Mouse (Mus musculus) cerebellum, postnatal 4 days (tissue): ENCODE data around the gene Rpl3l.
A peak's percentile ranks its signal among the peaks of the same experiment; 100 is the strongest.

Experiments used
- DNase-seq, 2 experiments: peaks; one replicate each; pipeline ENCODE4 v3.0.0; 2022; ENCODE audit warnings: low spot score in 2 of 2, mixed read lengths in 1 of 2

Gene Rpl3l

GRCm38 (mm10) chr17:24742307-24742706 lies 14.7 kb downstream of the Rpl3l start:
- no peak for DNase-seq

- DNase-seq: no peak
Observed at GRCm38 (mm10) chr17:24743896-24744295, 16.3 kb downstream of the Rpl3l start.

- no peak for DNase-seq
Observed at GRCm38 (mm10) chr17:24744381-24744780, 16.8 kb downstream of the Rpl3l start.

- DNase-seq: peak; percentile 77 to 84
Observed at GRCm38 (mm10) chr17:24745526-24746497, 18.2 kb downstream of the Rpl3l start.

GRCm38 (mm10) chr17:24746986-24747385 lies 19.4 kb downstream of the Rpl3l start:
- DNase-seq: no peak

GRCm38 (mm10) chr17:24751528-24751927 lies 23.9 kb downstream of the Rpl3l start:
- DNase-seq: no peak

GRCm38 (mm10) chr17:24752415-24753394 lies 25.1 kb downstream of the Rpl3l start, which contains the start of gene Hs3st6:
Gene Hs3st6 (plus strand): TSS chr17:24752988.
- no peak for DNase-seq

GRCm38 (mm10) chr17:24757394-24757793 lies 29.8 kb downstream of the Rpl3l start:
- no peak for DNase-seq

- no peak for DNase-seq
Observed at GRCm38 (mm10) chr17:24761121-24761520, 33.5 kb downstream of the Rpl3l start.

GRCm38 (mm10) chr17:24765016-24765905 lies 37.6 kb downstream of the Rpl3l start:
- DNase-seq: peak in 1 of 2 experiments; percentile 10

GRCm38 (mm10) chr17:24766266-24766875 lies 38.8 kb downstream of the Rpl3l start:
- DNase-seq: no peak

GRCm38 (mm10) chr17:24769146-24769545 lies 41.5 kb downstream of the Rpl3l start:
- no peak for DNase-seq

GRCm38 (mm10) chr17:24773241-24773640 lies 45.6 kb downstream of the Rpl3l start:
- no peak for DNase-seq

- DNase-seq: no peak
Observed at GRCm38 (mm10) chr17:24775173-24775572, 47.6 kb downstream of the Rpl3l start.

- DNase-seq: no peak
Observed at GRCm38 (mm10) chr17:24777073-24777472, 49.5 kb downstream of the Rpl3l start.

- no peak for DNase-seq
Observed at GRCm38 (mm10) chr17:24780821-24781220, 53.2 kb downstream of the Rpl3l start.
